Mouse (Mus musculus): ENCODE results near the gene Hoxb3. TPM values are rescaled to one million over a fixed set of nuclear protein-coding genes. Genes with fewer than 3 reads are reported as not detected.
A peak's percentile ranks its signal among the peaks of the same experiment; 100 is the strongest.

The Hoxb3 gene
- polyA plus RNA-seq, 1 experiment from 2014 or later: 3.7 TPM

DNA sequence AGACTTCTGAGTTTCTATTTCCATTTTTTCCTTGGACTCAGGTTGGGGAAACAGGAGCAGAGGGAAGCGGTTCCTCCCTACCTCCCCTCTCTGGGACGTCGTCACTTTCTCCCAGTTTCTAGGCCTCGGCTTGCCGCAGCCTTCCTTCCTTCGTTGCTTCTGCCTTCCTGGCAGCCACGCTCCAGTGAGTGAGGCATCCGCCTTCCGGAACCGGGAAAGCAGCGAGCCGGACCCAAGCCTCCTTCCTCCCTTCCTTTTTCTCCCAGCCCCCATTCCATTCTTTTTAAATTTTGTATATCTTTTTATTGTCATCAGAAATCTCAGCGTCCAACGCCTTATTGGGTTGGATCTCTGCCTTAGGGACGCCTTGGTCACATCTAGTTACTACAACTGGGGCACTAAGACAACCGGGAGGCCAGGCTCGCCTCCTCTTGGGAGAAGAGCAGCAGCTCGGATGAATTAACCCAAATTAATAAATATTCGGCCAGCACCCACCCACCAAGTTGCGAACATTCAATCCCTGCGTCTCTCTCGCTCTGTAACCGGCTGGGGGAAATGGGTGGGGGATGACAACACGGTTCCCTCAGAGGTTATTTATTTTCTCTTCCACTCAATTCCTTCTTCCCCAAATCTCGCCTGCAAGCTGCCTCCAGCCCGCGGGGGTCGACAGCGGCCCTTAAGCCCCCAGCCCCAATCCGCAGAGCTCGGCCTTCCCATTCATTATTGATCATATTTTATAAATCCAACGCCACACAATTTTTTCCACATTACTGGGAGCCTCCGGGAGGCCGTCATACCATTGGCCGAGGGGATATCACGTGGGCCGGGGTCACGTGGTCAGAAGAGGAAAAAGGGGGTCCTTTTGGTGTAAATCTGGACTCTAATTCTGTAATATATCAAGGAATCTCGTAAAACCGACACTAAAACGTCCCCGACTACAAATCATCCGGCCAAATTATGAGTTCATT, 37.1 kb upstream of the Hoxb3 start, which contains the start of gene Hoxb7:
Hoxb7 (plus strand) TSS at position 853 of the 968 bp plus-strand sequence.
- H3K36me3 ChIP-seq (ENCODE audit: control insufficient read depth, insufficient read depth, low read length): no peaks in the 10 kb centered on the region
- H3K4me1 ChIP-seq (replicated peaks; ENCODE audit: control insufficient read depth, insufficient read depth, low read length): peaks cover 10% of the 10 kb centered on the region
- under 1% methylated on average over 42 of the region's 43 CpGs for WGBS
- DNase-seq (ENCODE audit: low spot score) (no peak), ATAC-seq (replicated peaks; ENCODE audit: low FRiP score, low TSS enrichment, low read depth) (peak; percentile 36; the same call in 1 of the 2 replicates)
- peaks cover 54% of the 10 kb centered on the region for H3K27me3 ChIP-seq (replicated peaks; ENCODE audit: control insufficient read depth, insufficient read depth, low read length)
- peak within 1 kb of the TSS; percentile 86 for H3K4me2 ChIP-seq (ENCODE audit: low read length)
- H3K9me3 ChIP-seq (ENCODE audit: control insufficient read depth, low read length): no peaks in the 10 kb centered on the region
- H3K4me3 ChIP-seq (ENCODE audit: low read depth, low read length): peak within 1 kb of the TSS; percentile 49
- peak within 1 kb of the TSS; percentile 82 for H3K9ac ChIP-seq (ENCODE audit: low read length)
- H3K27ac ChIP-seq (ENCODE audit: low read depth): peak within 1 kb of the TSS; percentile 93

DNA sequence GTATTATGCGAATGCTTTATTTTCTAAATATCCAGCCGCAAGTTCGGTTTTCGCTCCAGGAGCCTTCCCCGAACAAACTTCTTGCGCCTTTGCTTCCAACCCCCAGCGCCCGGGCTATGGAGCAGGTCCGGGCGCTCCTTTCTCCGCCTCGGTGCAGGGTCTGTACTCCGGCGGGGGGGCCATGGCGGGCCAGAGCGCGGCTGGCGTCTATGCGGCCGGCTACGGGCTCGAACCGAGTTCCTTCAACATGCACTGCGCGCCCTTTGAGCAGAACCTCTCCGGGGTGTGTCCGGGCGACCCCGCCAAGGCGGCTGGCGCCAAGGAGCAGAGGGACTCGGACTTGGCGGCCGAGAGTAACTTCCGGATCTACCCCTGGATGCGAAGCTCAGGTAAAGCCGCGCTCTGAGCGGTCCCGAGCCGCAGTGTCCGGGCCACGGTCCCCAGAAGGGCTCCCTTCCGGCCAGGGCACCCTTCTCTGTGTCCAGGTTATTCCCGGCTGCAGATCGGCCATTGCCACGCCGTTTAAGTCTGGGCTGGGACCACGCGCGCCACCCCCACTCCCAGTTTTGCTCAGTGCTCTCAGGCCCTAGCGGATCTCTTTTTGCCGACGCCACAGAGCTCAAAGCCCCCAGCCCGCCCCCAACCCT, 36.3 kb upstream of the Hoxb3 start:
- Histone ChIP-seq H3K4me2 (ENCODE audit: low read length) (peak overlapping the region; percentile 86), H3K9me3 (ENCODE audit: control insufficient read depth, low read length) (no peaks in the 10 kb centered on the region), H3K4me3 (ENCODE audit: low read depth, low read length) (peak overlapping the region; percentile 49), H3K9ac (ENCODE audit: low read length) (peak overlapping the region; percentile 82), H3K27ac (ENCODE audit: low read depth) (peak overlapping the region; percentile 93), H3K4me1 (replicated peaks; ENCODE audit: control insufficient read depth, insufficient read depth, low read length) (peaks cover 15% of the 10 kb centered on the region), H3K36me3 (ENCODE audit: control insufficient read depth, insufficient read depth, low read length) (no peaks in the 10 kb centered on the region), H3K27me3 (replicated peaks; ENCODE audit: control insufficient read depth, insufficient read depth, low read length) (peaks cover 51% of the 10 kb centered on the region)
- ATAC-seq (replicated peaks; ENCODE audit: low FRiP score, low TSS enrichment, low read depth) (no peak), DNase-seq (ENCODE audit: low spot score) (no peak)
- under 1% methylated on average over 55 of the region's 55 CpGs for WGBS

DNA sequence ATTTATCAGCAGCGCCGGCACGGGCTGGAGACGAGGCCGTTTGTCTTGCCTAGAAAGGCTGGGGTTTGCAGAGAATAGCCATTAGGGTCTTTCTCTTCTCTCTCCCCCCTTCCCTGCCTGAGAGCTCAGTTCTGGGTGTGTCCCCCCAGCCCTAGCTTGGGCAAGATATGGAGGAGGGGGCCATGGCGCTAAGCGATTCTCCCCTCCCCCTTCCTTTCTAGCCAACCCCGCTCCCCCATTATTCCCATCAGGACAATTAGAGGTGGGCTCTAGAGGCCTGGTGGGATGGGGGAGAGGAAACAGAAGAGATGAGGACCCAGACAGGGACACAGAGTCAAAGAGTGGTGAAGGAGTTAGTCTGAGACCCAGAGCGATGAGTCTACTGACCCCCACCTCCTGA, 35.7 kb upstream of the Hoxb3 start:
- Histone ChIP-seq H3K9me3 (ENCODE audit: control insufficient read depth, low read length) (no peaks in the 10 kb centered on the region), H3K27me3 (replicated peaks; ENCODE audit: control insufficient read depth, insufficient read depth, low read length) (peaks cover 54% of the 10 kb centered on the region), H3K4me1 (replicated peaks; ENCODE audit: control insufficient read depth, insufficient read depth, low read length) (peaks cover 15% of the 10 kb centered on the region), H3K4me2 (ENCODE audit: low read length) (peak overlapping the region; percentile 86), H3K9ac (ENCODE audit: low read length) (peak overlapping the region; percentile 82), H3K36me3 (ENCODE audit: control insufficient read depth, insufficient read depth, low read length) (no peaks in the 10 kb centered on the region), H3K27ac (ENCODE audit: low read depth) (peak overlapping the region; percentile 93), H3K4me3 (ENCODE audit: low read depth, low read length) (peak overlapping the region; percentile 49)
- no peak for DNase-seq (ENCODE audit: low spot score)
- WGBS: 6% methylated on average over 9 of the region's 9 CpGs
- no peak for ATAC-seq (replicated peaks; ENCODE audit: low FRiP score, low TSS enrichment, low read depth)

DNA sequence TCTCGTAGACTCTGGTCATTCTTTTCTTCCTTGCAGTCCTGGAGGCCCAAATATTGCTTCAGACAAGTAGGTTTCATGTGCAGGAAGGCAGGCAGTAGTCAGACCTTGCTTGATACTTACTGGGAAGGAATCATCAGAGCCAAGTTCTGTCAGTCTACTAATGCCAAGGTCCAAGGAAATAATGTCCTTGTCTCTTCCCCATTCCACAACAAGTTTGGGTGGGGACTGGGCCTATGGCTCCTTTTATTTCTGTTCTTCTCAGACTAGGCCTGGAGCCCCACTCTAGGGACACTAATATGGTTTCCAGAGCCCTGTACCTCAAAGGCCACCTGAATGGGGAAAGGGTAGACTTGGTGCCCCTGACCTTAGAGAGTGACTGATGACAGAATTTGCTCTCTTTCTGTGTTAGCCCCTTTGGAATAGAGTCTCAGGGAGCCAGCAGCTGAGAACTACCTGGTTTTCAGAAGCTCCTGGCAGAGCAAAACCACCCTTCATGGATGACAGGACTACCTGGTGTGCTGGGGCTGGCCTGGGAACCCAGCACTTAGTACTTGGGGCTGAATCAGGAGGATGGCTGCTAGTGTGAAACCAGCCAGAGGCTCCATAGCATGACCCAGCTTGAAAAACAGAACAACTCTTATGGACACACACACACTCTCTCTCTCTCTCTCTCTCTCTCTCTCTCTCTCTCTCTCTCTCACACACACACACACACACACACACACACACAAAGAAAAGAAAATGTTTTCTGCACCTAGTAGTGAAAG, 34.5 kb upstream of the Hoxb3 start:
- DNase-seq (ENCODE audit: low spot score) (no peak), ATAC-seq (replicated peaks; ENCODE audit: low FRiP score, low TSS enrichment, low read depth) (no peak)
- Histone ChIP-seq H3K27ac (ENCODE audit: low read depth) (no peak overlapping the region), H3K4me3 (ENCODE audit: low read depth, low read length) (no peak overlapping the region), H3K9me3 (ENCODE audit: control insufficient read depth, low read length) (no peaks in the 10 kb centered on the region), H3K27me3 (replicated peaks; ENCODE audit: control insufficient read depth, insufficient read depth, low read length) (peaks cover 64% of the 10 kb centered on the region), H3K9ac (ENCODE audit: low read length) (no peak overlapping the region), H3K4me1 (replicated peaks; ENCODE audit: control insufficient read depth, insufficient read depth, low read length) (peaks cover 15% of the 10 kb centered on the region), H3K4me2 (ENCODE audit: low read length) (no peak overlapping the region), H3K36me3 (ENCODE audit: control insufficient read depth, insufficient read depth, low read length) (no peaks in the 10 kb centered on the region)
- WGBS: 50% methylated on average over 1 of the region's 1 CpGs

DNA sequence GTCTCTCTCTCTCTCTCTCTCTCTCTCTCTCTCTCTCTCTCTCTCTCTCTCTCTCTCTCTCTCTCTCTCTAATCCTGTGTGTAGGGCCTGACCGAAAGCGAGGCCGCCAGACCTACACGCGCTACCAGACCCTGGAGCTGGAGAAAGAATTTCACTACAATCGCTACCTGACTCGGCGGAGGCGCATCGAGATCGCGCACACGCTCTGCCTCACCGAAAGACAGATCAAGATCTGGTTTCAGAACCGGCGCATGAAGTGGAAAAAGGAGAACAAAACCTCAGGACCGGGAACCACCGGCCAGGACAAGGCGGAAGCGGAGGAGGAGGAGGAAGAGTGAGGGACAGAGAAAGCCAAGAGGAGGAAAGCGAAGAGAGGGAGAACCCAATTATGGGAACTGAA, 33.8 kb upstream of the Hoxb3 start:
- H3K4me1 ChIP-seq (replicated peaks; ENCODE audit: control insufficient read depth, insufficient read depth, low read length): peaks cover 15% of the 10 kb centered on the region
- WGBS: 40% methylated on average over 21 of the region's 21 CpGs
- ATAC-seq (replicated peaks; ENCODE audit: low FRiP score, low TSS enrichment, low read depth) (no peak), DNase-seq (ENCODE audit: low spot score) (no peak)
- H3K9me3 ChIP-seq (ENCODE audit: control insufficient read depth, low read length): no peaks in the 10 kb centered on the region
- H3K4me3 ChIP-seq (ENCODE audit: low read depth, low read length): no peak overlapping the region
- H3K36me3 ChIP-seq (ENCODE audit: control insufficient read depth, insufficient read depth, low read length): no peaks in the 10 kb centered on the region
- H3K27ac ChIP-seq (ENCODE audit: low read depth): no peak overlapping the region
- no peak overlapping the region for H3K4me2 ChIP-seq (ENCODE audit: low read length)
- peaks cover 70% of the 10 kb centered on the region for H3K27me3 ChIP-seq (replicated peaks; ENCODE audit: control insufficient read depth, insufficient read depth, low read length)
- no peak overlapping the region for H3K9ac ChIP-seq (ENCODE audit: low read length)

DNA sequence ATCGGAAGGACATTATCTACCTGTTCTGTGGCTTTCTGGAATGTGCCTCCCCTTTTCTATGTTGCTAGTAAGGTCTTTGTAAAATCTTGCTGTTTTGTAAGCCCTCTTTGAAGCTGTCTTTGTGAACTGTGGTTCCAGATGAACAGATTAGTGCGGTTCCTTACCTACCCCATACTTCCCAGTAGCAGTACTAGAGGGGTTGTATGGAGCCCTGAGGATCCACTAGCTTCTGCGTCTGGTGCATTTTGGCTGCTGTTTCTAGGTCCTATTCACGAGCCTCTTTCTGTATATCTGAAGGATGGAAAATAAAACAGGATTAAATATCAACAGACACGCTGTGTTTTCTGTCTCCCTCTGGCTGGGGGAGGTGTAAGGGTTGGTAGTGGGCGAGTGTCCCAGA, 33.3 kb upstream of the Hoxb3 start:
- Histone ChIP-seq H3K36me3 (ENCODE audit: control insufficient read depth, insufficient read depth, low read length) (no peaks in the 10 kb centered on the region), H3K27ac (ENCODE audit: low read depth) (no peak overlapping the region), H3K4me1 (replicated peaks; ENCODE audit: control insufficient read depth, insufficient read depth, low read length) (peaks cover 15% of the 10 kb centered on the region), H3K9me3 (ENCODE audit: control insufficient read depth, low read length) (no peaks in the 10 kb centered on the region), H3K4me2 (ENCODE audit: low read length) (no peak overlapping the region), H3K27me3 (replicated peaks; ENCODE audit: control insufficient read depth, insufficient read depth, low read length) (peaks cover 71% of the 10 kb centered on the region), H3K9ac (ENCODE audit: low read length) (no peak overlapping the region), H3K4me3 (ENCODE audit: low read depth, low read length) (no peak overlapping the region)
- ATAC-seq (replicated peaks; ENCODE audit: low FRiP score, low TSS enrichment, low read depth): no peak
- no peak for DNase-seq (ENCODE audit: low spot score)
- WGBS: 39% methylated on average over 6 of the region's 6 CpGs

DNA sequence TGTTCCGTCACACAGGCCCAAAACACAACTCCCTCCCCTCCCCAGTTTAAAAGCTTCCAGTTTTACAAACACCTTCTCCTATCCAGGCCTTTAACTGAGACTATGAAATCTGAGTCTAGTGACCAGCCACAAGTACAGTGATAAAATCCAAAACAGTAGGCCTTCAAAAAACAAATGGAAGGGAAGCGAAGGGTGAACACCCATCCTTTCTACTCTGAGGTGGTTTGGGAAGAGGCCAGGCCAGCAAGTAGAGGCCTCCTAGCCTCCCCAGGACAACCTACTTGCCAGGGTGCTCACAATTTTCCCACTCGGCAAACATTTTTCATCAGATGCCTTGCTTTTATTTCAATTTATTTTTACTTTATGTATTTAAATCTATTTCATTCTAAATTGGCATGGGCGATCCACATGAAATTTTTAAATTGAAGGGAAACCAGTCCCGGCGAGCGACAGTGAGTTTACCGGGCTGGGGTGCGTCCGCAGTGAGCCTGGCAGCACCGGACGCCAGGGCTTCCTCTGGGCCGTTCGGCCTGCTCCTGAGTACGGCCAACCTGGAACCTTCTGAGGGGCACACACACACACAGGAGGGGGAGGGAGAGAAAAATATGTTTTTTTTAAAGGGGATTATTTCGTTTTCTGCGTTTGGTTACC, 32.3 kb upstream of the Hoxb3 start:
- ATAC-seq (replicated peaks; ENCODE audit: low FRiP score, low TSS enrichment, low read depth) (no peak), DNase-seq (ENCODE audit: low spot score) (no peak)
- no peaks in the 10 kb centered on the region for H3K9me3 ChIP-seq (ENCODE audit: control insufficient read depth, low read length)
- peak overlapping the region; percentile 20 for H3K9ac ChIP-seq (ENCODE audit: low read length)
- peak overlapping the region; percentile 30 for H3K4me2 ChIP-seq (ENCODE audit: low read length)
- H3K4me3 ChIP-seq (ENCODE audit: low read depth, low read length): no peak overlapping the region
- WGBS: 39% methylated on average over 17 of the region's 17 CpGs
- peaks cover 15% of the 10 kb centered on the region for H3K4me1 ChIP-seq (replicated peaks; ENCODE audit: control insufficient read depth, insufficient read depth, low read length)
- peak overlapping the region; percentile 79; the same call in 1 of the 2 replicates for H3K27ac ChIP-seq (ENCODE audit: low read depth)
- H3K36me3 ChIP-seq (ENCODE audit: control insufficient read depth, insufficient read depth, low read length): no peaks in the 10 kb centered on the region
- H3K27me3 ChIP-seq (replicated peaks; ENCODE audit: control insufficient read depth, insufficient read depth, low read length): peaks cover 73% of the 10 kb centered on the region

All from intestine, embryonic 14.5 days (tissue).